Mouse (Mus musculus): ENCODE measurements around the gene Cygb. TPM values are rescaled to one million over a fixed set of nuclear protein-coding genes. Genes with fewer than 3 reads are reported as not detected.
A peak's percentile ranks its signal among the peaks of the same experiment; 100 is the strongest.

The Cygb gene
- polyA plus RNA-seq, 1 experiment from 2014 or later = 7.2 TPM

DNA sequence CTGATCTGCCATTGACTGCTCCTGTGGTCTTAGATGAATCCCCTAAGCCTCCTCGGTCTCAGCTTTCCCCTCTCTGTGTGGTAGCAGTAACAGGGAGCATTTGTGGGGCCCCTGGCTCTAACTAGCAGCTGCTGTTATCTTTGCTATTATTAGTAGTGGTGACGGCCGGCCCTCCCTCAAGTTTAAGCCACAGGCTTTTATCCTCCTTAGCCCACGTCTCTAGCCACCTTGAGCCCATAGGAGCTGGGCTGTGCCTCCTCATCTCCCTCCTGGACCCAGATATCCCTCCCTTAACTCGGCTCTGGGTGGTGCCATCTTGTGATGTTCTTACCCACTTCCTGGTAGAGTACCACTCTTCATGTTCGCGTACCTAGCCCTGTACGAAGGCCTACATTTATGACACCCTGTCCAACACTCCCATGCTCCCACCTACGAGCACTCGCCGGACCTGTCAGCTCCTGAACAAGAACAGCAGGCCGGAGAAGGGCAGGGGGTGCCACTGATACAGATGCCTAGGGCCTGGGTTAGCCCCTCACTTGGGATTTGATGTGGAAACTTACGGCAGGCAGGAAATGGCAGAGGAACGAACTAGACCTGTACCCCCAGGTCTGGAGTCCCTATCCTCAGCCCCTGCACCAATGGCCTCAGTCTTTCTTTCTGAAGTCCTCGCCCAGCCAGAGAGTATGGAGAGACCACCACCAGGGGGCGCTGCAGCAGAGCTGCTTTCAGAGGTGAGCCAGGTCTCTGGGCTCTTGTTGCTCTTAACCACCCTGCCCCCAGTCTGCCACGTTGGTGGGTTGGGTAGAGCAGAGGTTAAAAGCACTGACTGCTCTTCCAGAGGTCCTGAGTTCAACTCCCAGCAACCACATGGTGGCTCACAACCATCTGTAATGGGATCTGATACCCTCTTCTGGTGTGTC lies 28.8 kb downstream of the Cygb start:
- peaks cover 11% of the 10 kb centered on the region for H3K27me3 ChIP-seq
- H3K4me3 ChIP-seq = no peak overlapping the region
- no peaks in the 10 kb centered on the region for H3K9me3 ChIP-seq
- peaks cover 37% of the 10 kb centered on the region for H3K4me1 ChIP-seq
- no peak for ATAC-seq (ENCODE audit: low FRiP score, low read depth)
- H3K27ac ChIP-seq = no peak overlapping the region
- H3K36me3 ChIP-seq = no peaks in the 10 kb centered on the region
- H3K9ac ChIP-seq = no peak overlapping the region
- no peak overlapping the region for H3K4me2 ChIP-seq (replicated peaks)
- 73% methylated on average over 17 of the region's 17 CpGs for WGBS

DNA sequence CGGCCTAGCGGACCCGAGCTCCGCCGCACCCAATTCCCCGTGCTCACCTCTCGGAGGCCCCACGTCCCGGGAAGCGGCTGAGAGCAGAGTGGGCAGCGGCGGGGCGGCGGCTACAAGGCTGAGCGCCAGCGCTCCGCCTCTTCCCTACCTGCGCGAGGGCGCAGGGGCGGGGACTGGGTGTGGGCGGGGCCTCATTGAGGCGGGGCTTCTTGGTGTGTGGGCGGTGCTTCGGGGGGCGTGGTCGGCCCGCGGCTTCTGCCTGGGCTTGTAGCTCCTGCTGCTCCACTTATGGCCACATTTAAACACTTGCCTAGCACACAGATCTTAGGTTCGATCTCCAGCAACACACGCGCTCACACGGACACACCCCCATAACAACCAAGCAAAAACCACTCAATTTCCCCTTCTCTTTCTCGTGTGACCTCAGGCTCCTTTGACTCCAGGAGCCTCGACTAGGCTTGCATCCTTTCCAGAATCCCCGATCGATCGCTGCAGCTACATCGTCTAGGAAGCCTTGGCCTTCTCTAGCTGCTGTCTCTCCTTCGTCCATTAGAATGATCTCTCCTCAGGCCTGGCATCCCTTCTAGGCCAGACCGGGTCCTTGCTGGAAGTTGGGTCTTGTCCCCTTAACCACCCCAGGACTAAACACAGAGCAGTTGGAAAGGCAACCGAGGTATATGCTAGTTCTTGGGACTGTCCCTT lies 29.8 kb downstream of the Cygb start:
- H3K9me3 ChIP-seq = no peaks in the 10 kb centered on the region

DNA sequence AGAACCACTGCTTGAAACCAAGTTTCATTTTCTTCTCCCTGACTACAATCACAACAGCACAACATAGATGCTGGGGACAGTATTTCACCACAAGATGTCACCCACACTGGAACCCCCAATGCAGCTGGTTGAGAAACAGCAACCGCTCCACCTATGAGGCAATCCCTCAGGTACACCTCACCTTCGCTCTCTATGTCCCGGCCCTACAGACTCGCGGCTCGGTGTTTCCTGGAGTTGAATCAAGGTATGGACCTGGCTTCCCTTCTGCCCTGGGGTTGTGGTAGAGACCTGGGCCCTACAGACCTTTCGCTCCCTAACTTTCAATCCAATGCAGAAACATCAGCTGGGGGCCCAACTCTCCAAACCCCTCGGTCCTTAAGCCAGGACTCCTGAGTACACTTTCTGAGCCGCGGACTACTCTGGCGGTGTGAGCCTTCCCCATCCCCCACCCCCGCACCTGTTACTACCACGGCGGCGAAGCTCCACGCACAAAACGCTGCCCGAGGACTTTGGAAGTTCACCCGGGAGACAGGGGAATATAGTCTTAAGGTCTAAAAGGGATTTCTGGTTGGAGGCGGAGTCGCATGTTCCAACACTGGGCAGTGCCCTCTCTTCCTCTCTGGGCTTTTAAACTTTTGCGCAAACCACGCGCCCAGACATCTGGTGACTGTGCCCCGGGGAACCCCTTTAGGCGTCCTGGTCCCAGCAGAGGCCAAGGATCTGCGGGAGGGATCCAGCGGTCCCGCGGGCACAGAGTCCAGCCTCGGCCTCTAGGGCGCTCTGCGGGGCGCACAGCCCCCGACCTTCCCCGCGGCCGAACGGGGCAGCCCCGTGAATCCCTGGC lies 30.6 kb downstream of the Cygb start:
- H3K4me1 ChIP-seq = peaks cover 54% of the 10 kb centered on the region
- no peak for ATAC-seq (ENCODE audit: low FRiP score, low read depth)

More for the DNA sequence above, 29.8 kb downstream of the Cygb start:
- ATAC-seq (ENCODE audit: low FRiP score, low read depth) = peak; percentile 75
- H3K27ac ChIP-seq = no peak overlapping the region
- peak overlapping the region; percentile 94 for H3K4me2 ChIP-seq (replicated peaks)
- H3K36me3 ChIP-seq = no peaks in the 10 kb centered on the region
- peak overlapping the region; percentile 72 for H3K4me3 ChIP-seq
- H3K27me3 ChIP-seq = peaks cover 11% of the 10 kb centered on the region
- H3K4me1 ChIP-seq = peaks cover 46% of the 10 kb centered on the region
- H3K9ac ChIP-seq = peak overlapping the region; percentile 78
- 13% methylated on average over 42 of the region's 42 CpGs for WGBS

DNA sequence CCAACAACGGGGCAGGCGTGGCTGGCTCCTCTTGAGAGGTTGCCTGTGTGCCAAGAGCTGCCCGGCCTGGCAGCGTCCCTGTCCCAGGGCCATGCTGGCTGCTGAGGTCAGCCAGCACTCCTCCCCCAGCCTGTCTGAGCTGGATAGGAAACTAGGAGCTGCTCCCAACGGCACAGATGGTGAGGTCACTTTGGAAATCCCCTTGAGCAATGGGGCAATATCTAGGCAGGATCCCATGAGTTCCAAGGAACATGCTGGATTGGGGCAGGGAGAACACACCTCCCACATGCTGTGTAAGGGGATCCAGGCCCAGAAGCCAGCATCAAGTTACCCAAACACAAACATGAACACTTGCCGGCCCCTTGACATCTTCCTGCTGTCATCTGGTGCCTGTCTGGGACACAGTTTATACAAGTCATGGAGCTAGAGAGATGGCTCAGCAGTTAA lies 32.8 kb downstream of the Cygb start:
- Histone ChIP-seq H3K9ac (0 out of 2 replicates have a peak overlapping the region, but pooled peaks have one; percentile 31), H3K4me3 (no peak overlapping the region), H3K36me3 (no peaks in the 10 kb centered on the region), H3K27me3 (peaks cover 11% of the 10 kb centered on the region), H3K9me3 (no peaks in the 10 kb centered on the region), H3K4me1 (peaks cover 74% of the 10 kb centered on the region), H3K4me2 (replicated peaks) (no peak overlapping the region), H3K27ac (no peak overlapping the region)
- 32% methylated on average over 6 of the region's 6 CpGs for whole genome bisulfite sequencing
- ATAC-seq (ENCODE audit: low FRiP score, low read depth) = no peak

More for the DNA sequence above, 30.6 kb downstream of the Cygb start:
- H3K4me3 ChIP-seq = peak overlapping the region; percentile 72
- WGBS = 6% methylated on average over 40 of the region's 40 CpGs
- peak overlapping the region; percentile 94 for H3K4me2 ChIP-seq (replicated peaks)
- no peaks in the 10 kb centered on the region for H3K36me3 ChIP-seq
- peaks cover 11% of the 10 kb centered on the region for H3K27me3 ChIP-seq
- H3K9ac ChIP-seq = peak overlapping the region; percentile 78
- no peaks in the 10 kb centered on the region for H3K9me3 ChIP-seq
- H3K27ac ChIP-seq = no peak overlapping the region

DNA sequence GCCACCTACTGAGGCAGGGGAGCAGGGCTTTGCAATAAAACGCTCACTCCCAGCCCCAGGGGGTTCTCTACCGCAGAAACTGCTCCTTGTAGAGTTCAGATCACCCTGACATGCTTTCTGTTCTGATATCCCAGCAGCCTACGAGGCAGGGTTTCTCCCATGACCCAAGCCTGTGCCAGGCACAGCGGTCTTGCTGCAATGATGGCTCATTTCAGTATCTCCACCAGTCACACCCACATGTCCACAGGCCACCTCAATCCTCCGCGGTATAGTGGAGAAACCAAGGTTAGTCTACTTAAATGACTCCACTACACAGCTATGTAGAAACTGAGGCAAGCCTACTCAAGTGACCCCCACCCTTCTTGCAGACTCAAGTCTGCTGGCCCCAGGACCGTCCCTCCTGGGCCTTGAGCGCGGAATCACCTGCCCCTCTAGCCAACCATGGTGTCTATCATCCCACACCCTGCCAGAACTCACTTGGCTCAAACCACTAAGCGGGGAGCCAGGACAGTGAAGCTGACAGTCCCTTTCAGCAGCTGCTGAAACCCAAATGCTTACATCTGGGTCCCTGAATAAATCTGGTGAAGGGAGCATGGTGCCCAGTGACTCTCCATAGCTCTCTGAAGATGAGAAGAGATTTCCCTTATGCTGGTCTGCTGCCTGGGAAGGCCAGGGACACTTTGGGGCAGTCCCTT lies 33.4 kb downstream of the Cygb start:
- no peaks in the 10 kb centered on the region for H3K36me3 ChIP-seq
- no peak overlapping the region for H3K27ac ChIP-seq
- peaks cover 77% of the 10 kb centered on the region for H3K4me1 ChIP-seq
- H3K9me3 ChIP-seq = no peaks in the 10 kb centered on the region
- ATAC-seq (ENCODE audit: low FRiP score, low read depth) = no peak
- H3K4me3 ChIP-seq = no peak overlapping the region
- no peak overlapping the region; the same call in 1 of the 2 replicates for H3K4me2 ChIP-seq (replicated peaks)
- H3K9ac ChIP-seq = 0 out of 2 replicates have a peak overlapping the region, but pooled peaks have one; percentile 31
- H3K27me3 ChIP-seq = peaks cover 11% of the 10 kb centered on the region
- 75% methylated on average over 10 of the region's 10 CpGs for WGBS

DNA sequence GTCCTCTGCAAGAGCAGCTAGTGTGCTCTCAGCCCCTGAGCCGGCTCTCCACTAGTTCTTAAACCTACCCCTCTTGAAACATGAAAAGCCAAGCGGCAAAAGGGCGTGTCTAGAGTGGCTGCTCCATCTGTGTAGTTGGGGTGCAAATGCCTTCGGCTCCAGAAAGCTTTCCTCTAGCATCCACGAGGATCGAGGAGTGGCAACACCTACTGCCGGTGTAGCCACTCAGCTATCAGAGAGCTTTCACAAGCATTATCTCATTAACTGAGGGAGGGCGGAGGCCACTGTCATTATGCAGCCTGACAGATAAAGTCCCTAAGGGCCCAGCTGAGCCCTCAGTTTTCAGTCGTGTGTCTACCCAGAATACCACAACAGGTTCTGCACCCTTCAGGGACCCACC lies 34.0 kb downstream of the Cygb start:
- peaks cover 11% of the 10 kb centered on the region for H3K27me3 ChIP-seq
- ATAC-seq (ENCODE audit: low FRiP score, low read depth) = no peak
- peaks cover 77% of the 10 kb centered on the region for H3K4me1 ChIP-seq
- H3K9me3 ChIP-seq = no peaks in the 10 kb centered on the region
- no peak overlapping the region for H3K27ac ChIP-seq
- no peak overlapping the region; the same call in 1 of the 2 replicates for H3K4me2 ChIP-seq (replicated peaks)
- H3K36me3 ChIP-seq = no peaks in the 10 kb centered on the region
- no peak overlapping the region for H3K9ac ChIP-seq
- H3K4me3 ChIP-seq = no peak overlapping the region
- 34% methylated on average over 9 of the region's 9 CpGs for WGBS

DNA sequence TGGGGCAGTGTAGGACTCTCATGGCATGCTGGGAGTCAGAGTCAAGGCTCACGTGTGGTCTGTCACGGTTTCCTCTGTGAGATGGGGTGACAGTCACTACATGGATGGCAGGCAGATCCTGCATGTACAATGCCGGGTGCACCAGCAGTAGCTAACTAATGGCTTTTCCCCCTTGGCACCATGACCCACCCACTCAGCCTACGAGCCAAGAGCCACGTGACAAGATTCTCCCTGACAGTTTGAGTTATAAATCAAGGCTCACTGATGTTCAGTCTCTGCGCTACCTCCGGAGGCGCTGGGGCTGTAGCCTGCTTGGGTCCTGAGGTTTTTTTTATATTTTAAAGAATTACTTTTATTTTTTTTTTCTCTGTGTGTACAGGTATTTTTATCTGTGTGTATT lies 34.6 kb downstream of the Cygb start:
- WGBS = 54% methylated on average over 8 of the region's 8 CpGs
- H3K36me3 ChIP-seq = no peaks in the 10 kb centered on the region
- no peak overlapping the region for H3K27ac ChIP-seq
- H3K27me3 ChIP-seq = peaks cover 11% of the 10 kb centered on the region
- H3K9ac ChIP-seq = no peak overlapping the region
- no peak overlapping the region for H3K4me3 ChIP-seq
- H3K4me1 ChIP-seq = peaks cover 76% of the 10 kb centered on the region
- H3K4me2 ChIP-seq (replicated peaks) = no peak overlapping the region
- H3K9me3 ChIP-seq = no peaks in the 10 kb centered on the region
- no peak for ATAC-seq (ENCODE audit: low FRiP score, low read depth)

DNA sequence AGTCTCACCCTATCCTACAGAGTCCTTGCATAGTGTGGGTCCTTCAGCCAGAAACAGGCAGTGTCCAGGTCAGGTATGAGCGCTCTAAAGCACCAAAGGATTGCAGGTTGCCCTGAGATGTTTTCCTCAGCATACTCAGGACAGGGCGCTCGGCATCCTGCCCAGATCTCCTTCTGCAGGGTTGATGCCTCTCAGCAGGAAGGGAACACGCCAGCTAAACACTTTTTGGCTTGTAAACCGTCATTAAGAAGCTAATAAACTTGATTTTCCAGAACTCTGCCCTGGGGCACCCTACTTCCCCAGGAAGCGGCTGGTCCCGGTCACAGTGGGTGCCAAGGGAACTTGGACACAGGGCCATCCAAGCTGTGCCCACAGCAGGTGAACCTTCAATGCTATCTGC lies 35.0 kb downstream of the Cygb start:
- ATAC-seq (ENCODE audit: low FRiP score, low read depth) = no peak
- H3K4me1 ChIP-seq = peaks cover 72% of the 10 kb centered on the region
- no peak overlapping the region for H3K27ac ChIP-seq
- no peaks in the 10 kb centered on the region for H3K36me3 ChIP-seq
- H3K9me3 ChIP-seq = no peaks in the 10 kb centered on the region
- WGBS = 47% methylated on average over 7 of the region's 7 CpGs
- H3K27me3 ChIP-seq = peaks cover 11% of the 10 kb centered on the region
- no peak overlapping the region for H3K4me2 ChIP-seq (replicated peaks)
- no peak overlapping the region for H3K4me3 ChIP-seq
- no peak overlapping the region for H3K9ac ChIP-seq

DNA sequence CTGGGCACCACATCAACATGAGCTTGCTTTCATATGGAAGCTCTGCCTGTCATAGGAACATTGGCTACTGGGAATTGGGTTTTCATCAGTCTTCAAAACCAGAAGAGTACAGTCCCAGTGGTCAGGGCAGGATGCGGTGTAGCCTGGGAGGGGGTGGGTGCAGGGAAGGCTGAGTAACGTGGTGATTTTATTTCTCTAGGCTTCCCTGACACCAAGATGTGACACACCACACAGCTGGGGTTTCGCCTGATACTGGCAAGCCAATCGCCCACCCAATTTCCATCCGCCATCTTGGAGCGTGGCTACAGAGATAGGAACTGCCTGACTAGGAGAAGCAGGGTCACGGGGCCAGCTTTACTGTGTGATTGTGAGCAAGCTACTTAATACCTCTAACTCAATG lies 35.4 kb downstream of the Cygb start:
- 83% methylated on average over 7 of the region's 7 CpGs for WGBS
- no peaks in the 10 kb centered on the region for H3K9me3 ChIP-seq
- H3K4me3 ChIP-seq = no peak overlapping the region
- peaks cover 70% of the 10 kb centered on the region for H3K4me1 ChIP-seq
- H3K36me3 ChIP-seq = no peaks in the 10 kb centered on the region
- H3K9ac ChIP-seq = no peak overlapping the region
- H3K27me3 ChIP-seq = peaks cover 11% of the 10 kb centered on the region
- no peak overlapping the region for H3K4me2 ChIP-seq (replicated peaks)
- no peak for ATAC-seq (ENCODE audit: low FRiP score, low read depth)
- no peak overlapping the region for H3K27ac ChIP-seq

DNA sequence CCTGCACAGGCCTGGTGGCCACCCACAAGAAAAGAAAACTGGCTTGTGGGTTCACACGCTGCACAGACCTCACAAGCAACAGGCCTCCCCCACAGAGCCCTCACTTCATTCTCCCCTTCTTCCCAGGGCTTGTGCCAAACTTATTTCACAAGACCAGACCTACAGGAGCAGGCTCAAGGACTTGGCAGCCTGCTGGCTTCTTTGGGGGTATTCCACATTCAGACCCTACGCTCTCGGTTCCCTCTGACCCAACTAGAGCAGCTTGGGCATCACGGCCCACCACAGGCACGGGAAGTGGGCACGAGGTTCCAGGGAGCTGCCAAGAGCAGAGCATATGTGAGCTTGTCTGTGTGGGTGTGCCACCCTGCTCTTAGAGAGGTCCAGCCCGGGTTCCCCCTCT lies 36.5 kb downstream of the Cygb start:
- Histone ChIP-seq H3K9me3 (no peaks in the 10 kb centered on the region), H3K27ac (no peak overlapping the region), H3K27me3 (peaks cover 2% of the 10 kb centered on the region), H3K9ac (no peak overlapping the region), H3K4me3 (no peak overlapping the region), H3K4me1 (peaks cover 61% of the 10 kb centered on the region), H3K36me3 (no peaks in the 10 kb centered on the region), H3K4me2 (replicated peaks) (no peak overlapping the region)
- no peak for ATAC-seq (ENCODE audit: low FRiP score, low read depth)
- 78% methylated on average over 7 of the region's 7 CpGs for WGBS

DNA sequence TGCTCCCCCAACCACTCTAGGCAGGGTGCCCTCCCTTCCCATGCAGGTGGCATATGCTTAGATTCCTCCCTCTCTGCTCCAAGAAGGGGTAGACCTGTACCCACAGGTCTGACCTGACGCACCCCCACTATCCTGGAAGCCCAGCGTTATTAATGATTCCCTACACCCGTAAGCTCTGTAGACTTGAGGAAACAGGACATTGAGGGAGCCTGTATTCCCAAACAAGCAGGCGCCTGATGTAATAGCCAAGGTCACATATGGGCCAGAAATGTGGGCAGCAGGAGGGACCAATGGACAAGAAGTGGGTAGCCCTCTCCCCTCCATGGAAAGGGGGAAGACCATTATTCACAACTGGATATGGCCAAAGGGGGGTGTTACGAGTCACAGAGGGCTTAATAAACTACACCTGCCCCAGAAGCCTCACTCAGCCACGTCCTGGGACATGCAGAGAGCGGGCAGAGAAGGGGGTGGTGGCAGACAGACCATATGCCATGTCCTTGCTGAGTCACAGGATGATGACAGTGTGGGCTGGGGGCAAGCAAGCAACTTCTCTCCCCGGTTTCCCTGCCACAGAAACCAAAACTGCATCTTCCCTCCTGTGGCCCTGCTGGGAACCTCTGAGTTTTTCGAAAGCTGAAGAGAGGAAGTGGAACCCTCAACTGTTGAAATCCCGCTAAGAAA lies 37.5 kb downstream of the Cygb start:
- no peaks in the 10 kb centered on the region for H3K27me3 ChIP-seq
- WGBS = 66% methylated on average over 10 of the region's 10 CpGs
- peaks cover 52% of the 10 kb centered on the region for H3K4me1 ChIP-seq
- H3K27ac ChIP-seq = no peak overlapping the region; the same call in 1 of the 2 replicates
- no peaks in the 10 kb centered on the region for H3K36me3 ChIP-seq
- no peak overlapping the region for H3K9ac ChIP-seq
- no peak overlapping the region for H3K4me2 ChIP-seq (replicated peaks)
- no peak for ATAC-seq (ENCODE audit: low FRiP score, low read depth)
- H3K9me3 ChIP-seq = no peaks in the 10 kb centered on the region
- H3K4me3 ChIP-seq = no peak overlapping the region

Measured in limb, embryonic 13.5 days (tissue).